Mouse (Mus musculus) olfactory bulb, adult 2 months (tissue): ENCODE measurements around the gene Tom1l2. TPM values are rescaled to one million over a fixed set of nuclear protein-coding genes. Genes with fewer than 3 reads are reported as not detected.

Experiments
- H3K27ac ChIP-seq: fragments of 200-500 bp; 2 replicates; pipeline ENCODE4 v1.5.1; 2012; ENCODE audit warnings: low read depth, low read length; ENCODE audit not compliant: insufficient read depth
- H3K4me1 ChIP-seq: fragments of 200-500 bp; 2 replicates; pipeline ENCODE4 v1.6.1; 2012; ENCODE audit warnings: low read length; ENCODE audit not compliant: control insufficient read depth, insufficient read depth
- H3K4me3 ChIP-seq: fragments of 200-500 bp; 2 replicates; pipeline ENCODE4 v1.5.1; 2012; ENCODE audit warnings: mild to moderate bottlenecking, low read depth, low read length, moderate library complexity; ENCODE audit not compliant: insufficient read depth
- CTCF ChIP-seq: fragments of 200-500 bp; IDR thresholded peaks from 2 replicates; pipeline ENCODE4 v1.5.1; 2012; ENCODE audit warnings: low read depth, mild to moderate bottlenecking, low read length, moderate library complexity; ENCODE audit not compliant: insufficient read depth
- POLR2A ChIP-seq: fragments of 200-500 bp; IDR thresholded peaks from 2 replicates; pipeline ENCODE4 v1.6.1; 2012; ENCODE audit warnings: mild to moderate bottlenecking, low read depth, low read length, moderate library complexity; ENCODE audit not compliant: insufficient read depth
- WGBS: fragments of 180-500 bp; shearing (Covaris S2); methylation state at CpG from one replicate; pipeline ENCODE4 v1.1.7; 2018; 5-methylcytosine and 5-hydroxymethylcytosine counted together
- polyA plus RNA-seq: library from polyadenylated mRNA; stranded (reverse); fragments of >200 nt; gene quantifications from 2 replicates; pipeline ENCODE4 v1.2.4, GENCODE M21; 2012; ENCODE audit warnings: low replicate concordance; ENCODE audit not compliant: missing spikeins, insufficient read depth, insufficient read length

Tom1l2 gene
- polyA plus RNA-seq, 1 experiment = not detected

DNA sequence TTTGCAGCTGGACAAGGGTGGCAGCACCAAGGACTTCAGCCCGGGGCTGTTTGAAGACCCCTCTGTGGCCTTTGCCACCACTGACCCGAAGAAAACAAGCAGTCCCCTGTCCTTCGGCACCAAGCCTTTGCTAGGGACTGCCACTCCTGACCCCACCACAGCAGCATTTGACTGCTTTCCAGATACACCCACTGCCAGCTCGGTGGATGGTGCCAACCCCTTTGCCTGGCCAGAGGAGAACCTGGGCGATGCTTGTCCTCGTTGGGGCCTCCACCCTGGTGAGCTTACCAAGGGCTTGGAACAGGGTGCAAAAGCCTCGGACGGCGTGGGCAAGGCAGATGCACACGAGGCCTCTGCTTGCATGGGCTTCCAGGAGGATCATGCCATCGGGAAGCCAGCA, 165.6 kb downstream of the Tom1l2 start:
- no peak for TF ChIP-seq POLR2A
- TF ChIP-seq CTCF = no peak
- no peak overlapping the region for H3K27ac ChIP-seq
- 57% methylated on average over 11 of the region's 11 CpGs for WGBS
- peaks cover 76% of the 10 kb centered on the region for H3K4me1 ChIP-seq
- no peak overlapping the region for H3K4me3 ChIP-seq

DNA sequence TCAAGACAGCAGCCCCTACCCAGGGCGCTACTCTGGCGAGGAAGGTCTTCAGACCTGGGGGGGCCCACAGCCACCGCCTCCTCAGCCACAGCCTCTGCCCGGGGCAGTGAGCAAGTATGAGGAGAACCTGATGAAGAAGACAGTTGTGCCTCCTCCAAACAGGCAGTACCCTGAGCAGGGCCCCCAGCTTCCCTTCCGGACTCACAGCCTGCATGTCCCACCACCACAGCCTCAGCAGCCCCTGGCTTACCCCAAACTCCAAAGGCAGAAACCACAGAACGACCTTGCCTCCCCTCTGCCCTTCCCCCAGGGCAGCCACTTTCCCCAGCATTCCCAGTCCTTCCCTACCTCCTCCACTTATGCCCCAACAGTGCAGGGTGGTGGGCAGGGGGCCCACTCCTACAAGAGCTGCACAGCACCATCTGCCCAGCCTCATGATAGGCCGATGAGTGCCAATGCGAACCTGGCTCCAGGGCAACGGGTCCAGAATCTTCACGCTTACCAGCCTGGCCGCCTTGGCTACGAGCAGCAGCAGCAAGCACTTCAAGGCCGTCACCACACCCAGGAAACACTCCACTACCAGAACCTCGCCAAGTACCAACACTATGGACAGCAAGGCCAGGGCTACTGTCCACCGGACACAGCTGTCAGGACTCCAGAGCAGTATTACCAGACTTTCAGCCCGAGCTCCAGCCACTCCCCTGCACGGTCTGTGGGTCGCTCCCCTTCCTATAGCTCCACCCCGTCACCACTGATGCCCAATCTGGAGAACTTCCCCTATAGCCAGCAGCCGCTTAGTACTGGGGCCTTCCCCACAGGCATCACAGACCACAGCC, 167.1 kb downstream of the Tom1l2 start:
- Histone ChIP-seq H3K4me3 (no peak overlapping the region), H3K27ac (peak overlapping the region; percentile 23), H3K4me1 (peaks cover 84% of the 10 kb centered on the region)
- TF ChIP-seq CTCF (no peak), POLR2A (no peak)
- 68% methylated on average over 20 of the region's 20 CpGs for WGBS

- WGBS = 42% methylated on average over 22 of the region's 22 CpGs
- H3K27ac ChIP-seq = peak overlapping the region; percentile 23
- peaks cover 84% of the 10 kb centered on the region for H3K4me1 ChIP-seq
- TF ChIP-seq POLR2A = no peak
- TF ChIP-seq CTCF = no peak
- H3K4me3 ChIP-seq = no peak overlapping the region
These were observed 168.1 kb downstream of the Tom1l2 start for GRCm38 (mm10) chr11:60184346-60185325.

- no peak overlapping the region for H3K4me3 ChIP-seq
- no peak for TF ChIP-seq CTCF
- TF ChIP-seq POLR2A = no peak
- 0 out of 2 replicates have a peak overlapping the region, but pooled peaks have one; percentile 0 for H3K27ac ChIP-seq
- peaks cover 71% of the 10 kb centered on the region for H3K4me1 ChIP-seq
- WGBS = 18% methylated on average over 2 of the region's 2 CpGs
These were observed 170.0 kb downstream of the Tom1l2 start for GRCm38 (mm10) chr11:60182741-60183140.

GRCm38 (mm10) chr11:60182116-60182670, 170.5 kb downstream of the Tom1l2 start:
- peaks cover 72% of the 10 kb centered on the region for H3K4me1 ChIP-seq
- H3K4me3 ChIP-seq = no peak overlapping the region
- 67% methylated on average over 12 of the region's 12 CpGs for WGBS
- peak overlapping the region; percentile 0; the same call in 1 of the 2 replicates for H3K27ac ChIP-seq
- TF ChIP-seq CTCF = no peak
- no peak for TF ChIP-seq POLR2A

- H3K4me3 ChIP-seq = no peak overlapping the region
- no peak overlapping the region for H3K27ac ChIP-seq
- H3K4me1 ChIP-seq = peaks cover 60% of the 10 kb centered on the region
- TF ChIP-seq POLR2A (no peak), CTCF (no peak)
These were observed 174.2 kb downstream of the Tom1l2 start for GRCm38 (mm10) chr11:60178506-60178905.

DNA sequence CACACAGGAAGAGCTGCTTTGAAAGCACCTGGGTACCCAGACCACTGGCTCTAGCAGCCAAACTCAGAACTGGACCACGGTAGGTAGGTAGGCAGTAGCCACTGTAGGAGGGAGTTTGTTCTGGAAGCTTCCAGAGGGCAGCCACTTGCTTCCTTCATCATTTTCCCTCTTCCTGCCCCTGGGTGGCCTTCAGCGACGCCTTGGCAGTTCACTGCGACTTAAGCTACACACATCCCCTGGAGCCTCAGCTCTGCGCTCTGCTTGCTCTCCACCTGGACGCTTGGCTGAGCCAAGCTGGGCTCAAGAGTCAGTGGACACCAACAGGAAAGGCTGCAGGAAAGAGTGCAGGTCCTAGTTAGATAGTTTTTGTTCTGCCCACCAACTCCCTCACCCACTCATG, 174.7 kb downstream of the Tom1l2 start:
- 53% methylated on average over 6 of the region's 6 CpGs for WGBS
- Histone ChIP-seq H3K4me3 (no peak overlapping the region), H3K4me1 (peaks cover 60% of the 10 kb centered on the region), H3K27ac (peak overlapping the region; percentile 99)
- TF ChIP-seq CTCF (no peak), POLR2A (no peak)

GRCm38 (mm10) chr11:60176975-60177657, 175.6 kb downstream of the Tom1l2 start:
- Histone ChIP-seq H3K4me1 (peaks cover 56% of the 10 kb centered on the region), H3K27ac (peak overlapping the region; percentile 99), H3K4me3 (peak overlapping the region; percentile 69)
- 3% methylated on average over 42 of the region's 42 CpGs for WGBS
- TF ChIP-seq POLR2A (no peak), CTCF (no peak)

Other genes with a start within 250 kb of the Tom1l2 start
- 123 TPM in 1 of 2 replicates, not detected in the other for gene Rai1, start 247.9 kb downstream of the Tom1l2 start, polyA plus RNA-seq
- gene Srebf1, start 130.3 kb downstream of the Tom1l2 start, polyA plus RNA-seq = not detected in 2 replicates
- not detected in 2 replicates for gene Drc3, start 424 bp upstream of the Tom1l2 start, polyA plus RNA-seq
- gene Gid4, start 64.2 kb upstream of the Tom1l2 start, polyA plus RNA-seq = 149 TPM in 1 of 2 replicates, not detected in the other
- gene Atpaf2, start 65.6 kb upstream of the Tom1l2 start, polyA plus RNA-seq = not detected in 2 replicates
- not detected in 2 replicates for gene Drg2, start 101.7 kb upstream of the Tom1l2 start, polyA plus RNA-seq
- gene Myo15, start 116.4 kb upstream of the Tom1l2 start, polyA plus RNA-seq = not detected in 2 replicates
- not detected in 2 replicates for gene Alkbh5, start 183.5 kb upstream of the Tom1l2 start, polyA plus RNA-seq